Mouse (Mus musculus) liver, embryonic 15.5 days (tissue): ENCODE data around the gene Ric1. TPM values are rescaled to one million over a fixed set of nuclear protein-coding genes. Genes with fewer than 3 reads are reported as not detected.
A peak's percentile ranks its signal among the peaks of the same experiment; 100 is the strongest.
"Not testable (repeated sequence)": the region's sequence is repeated elsewhere in the genome, so short reads cannot be mapped to it uniquely, and the experiment has no call there.

Source experiments
- ATAC-seq: fragments of 200-750 bp; cut with Nextera tagmentation; 2 replicates; pipeline ENCODE4 v1.8.0; 2017; ENCODE audit warnings: moderate number of reproducible peaks, mild to moderate bottlenecking, moderate library complexity; ENCODE audit not compliant: insufficient read depth
- H3K27ac ChIP-seq: fragments of 300-500 bp; sonication (generic); replicated peaks from 2 replicates; pipeline ENCODE4 v1.5.1; 2015; ENCODE audit warnings: mild to moderate bottlenecking, inconsistent platforms
- H3K27me3 ChIP-seq: fragments of 300-500 bp; sonication (generic); 2 replicates; pipeline ENCODE4 v1.6.1; 2015; ENCODE audit warnings: mild to moderate bottlenecking, inconsistent platforms
- H3K36me3 ChIP-seq: fragments of 300-500 bp; sonication (generic); replicated peaks from 2 replicates; pipeline ENCODE4 v1.6.1; 2015; ENCODE audit warnings: moderate library complexity, mild to moderate bottlenecking, inconsistent platforms
- H3K4me1 ChIP-seq: fragments of 300-500 bp; sonication (generic); replicated peaks from 2 replicates; pipeline ENCODE4 v1.6.1; 2015; ENCODE audit warnings: inconsistent platforms
- H3K4me2 ChIP-seq: fragments of 300-500 bp; sonication (generic); 2 replicates; pipeline ENCODE4 v1.6.1; 2015; ENCODE audit warnings: moderate library complexity, mild to moderate bottlenecking, inconsistent platforms
- H3K4me3 ChIP-seq: fragments of 300-500 bp; sonication (generic); replicated peaks from 2 replicates; pipeline ENCODE4 v1.5.1; 2015; ENCODE audit warnings: mild to moderate bottlenecking, inconsistent platforms
- H3K9ac ChIP-seq: fragments of 300-500 bp; sonication (generic); 2 replicates; pipeline ENCODE4 v1.6.1; 2015; ENCODE audit warnings: moderate library complexity, mild to moderate bottlenecking, inconsistent platforms
- H3K9me3 ChIP-seq: fragments of 300-500 bp; sonication (generic); replicated peaks from 2 replicates; pipeline ENCODE4 v1.6.1; 2016; ENCODE audit warnings: inconsistent platforms
- WGBS: fragments of 180-500 bp; shearing (Covaris S2); methylation state at CpG from one replicate; pipeline ENCODE4 v1.1.7; 2015; ENCODE audit warnings: mixed read lengths; ENCODE audit not compliant: insufficient replicate concordance; 5-methylcytosine and 5-hydroxymethylcytosine counted together
- polyA plus RNA-seq: library from polyadenylated mRNA; unstranded; fragments of >200 nt; fragmentation: Nextera tagmentation; extraction: Ambion mirVana; gene quantifications from 2 replicates; pipeline ENCODE4 v1.2.1, GENCODE M21; 2015

Ric1 gene
- polyA plus RNA-seq, 1 experiment from 2014 or later = 2.7 TPM

- Histone ChIP-seq H3K36me3 (peaks cover 3% of the 10 kb centered on the region), H3K9ac (no peak overlapping the region), H3K4me3 (no peak overlapping the region), H3K27ac (no peak overlapping the region), H3K4me2 (no peak overlapping the region), H3K4me1 (peaks cover 6% of the 10 kb centered on the region), H3K9me3 (no peaks in the 10 kb centered on the region), H3K27me3 (no peaks in the 10 kb centered on the region)
- 77% methylated on average over 3 of the region's 3 CpGs for WGBS
- ATAC-seq = no peak
These were observed 8.0 kb upstream of the Ric1 start for GRCm38 (mm10) chr19:29514130-29514529.

GRCm38 (mm10) chr19:29515386-29515785 is 6.7 kb upstream of the Ric1 start:
- no peak for ATAC-seq
- Histone ChIP-seq H3K4me2 (no peak overlapping the region), H3K4me1 (peaks cover 10% of the 10 kb centered on the region), H3K27me3 (no peaks in the 10 kb centered on the region), H3K4me3 (no peak overlapping the region), H3K9ac (no peak overlapping the region), H3K27ac (no peak overlapping the region), H3K36me3 (peaks cover 3% of the 10 kb centered on the region), H3K9me3 (no peaks in the 10 kb centered on the region)
- 78% methylated on average over 3 of the region's 3 CpGs for WGBS

GRCm38 (mm10) chr19:29515991-29516390 is 6.1 kb upstream of the Ric1 start:
- Histone ChIP-seq H3K27me3 (no peaks in the 10 kb centered on the region), H3K36me3 (peaks cover 3% of the 10 kb centered on the region), H3K27ac (no peak overlapping the region), H3K9ac (no peak overlapping the region), H3K4me1 (peaks cover 15% of the 10 kb centered on the region), H3K4me2 (no peak overlapping the region), H3K4me3 (no peak overlapping the region), H3K9me3 (no peaks in the 10 kb centered on the region)
- no peak for ATAC-seq
- 67% methylated on average over 10 of the region's 10 CpGs for WGBS

- Histone ChIP-seq H3K9me3 (no peaks in the 10 kb centered on the region), H3K4me1 (peaks cover 30% of the 10 kb centered on the region), H3K36me3 (peaks cover 3% of the 10 kb centered on the region), H3K4me3 (no peak overlapping the region), H3K27me3 (no peaks in the 10 kb centered on the region), H3K9ac (no peak overlapping the region), H3K4me2 (no peak overlapping the region), H3K27ac (no peak overlapping the region)
- WGBS = 79% methylated on average over 7 of the region's 7 CpGs
- no peak for ATAC-seq
These were observed 3.7 kb upstream of the Ric1 start for GRCm38 (mm10) chr19:29518409-29518808.

GRCm38 (mm10) chr19:29518922-29519321 is 3.2 kb upstream of the Ric1 start:
- Histone ChIP-seq H3K4me1 (peaks cover 35% of the 10 kb centered on the region), H3K9me3 (no peaks in the 10 kb centered on the region), H3K36me3 (peaks cover 3% of the 10 kb centered on the region), H3K4me2 (no peak overlapping the region), H3K27me3 (no peaks in the 10 kb centered on the region), H3K4me3 (no peak overlapping the region), H3K9ac (no peak overlapping the region), H3K27ac (no peak overlapping the region)
- 64% methylated on average over 4 of the region's 4 CpGs for WGBS
- ATAC-seq = no peak

GRCm38 (mm10) chr19:29520996-29521560 is 1.0 kb upstream of the Ric1 start:
- H3K36me3 ChIP-seq = no peaks in the 10 kb centered on the region; the same call in 1 of the 2 replicates
- peak overlapping the region; percentile 94 for H3K4me2 ChIP-seq
- WGBS = 39% methylated on average over 10 of the region's 10 CpGs
- peak overlapping the region; percentile 94; the same call in 1 of the 2 replicates for H3K9ac ChIP-seq
- peaks cover 37% of the 10 kb centered on the region for H3K4me1 ChIP-seq
- H3K4me3 ChIP-seq = peak overlapping the region; percentile 96
- ATAC-seq = no peak
- H3K27ac ChIP-seq = peak overlapping the region; percentile 91; the same call in 1 of the 2 replicates
- no peaks in the 10 kb centered on the region for H3K27me3 ChIP-seq
- H3K9me3 ChIP-seq = no peaks in the 10 kb centered on the region

GRCm38 (mm10) chr19:29522445-29523229 is 555 bp downstream of the Ric1 start:
- peak overlapping the region; percentile 94 for H3K9ac ChIP-seq

GRCm38 (mm10) chr19:29523230-29523582 is 1.1 kb downstream of the Ric1 start:
- no peak for ATAC-seq
- WGBS = under 1% methylated on average over 9 of the region's 9 CpGs
- Histone ChIP-seq H3K4me2 (peak overlapping the region; percentile 94), H3K4me1 (peaks cover 35% of the 10 kb centered on the region), H3K4me3 (peak overlapping the region; percentile 96), H3K27me3 (no peaks in the 10 kb centered on the region), H3K9ac (peak overlapping the region; percentile 94), H3K36me3 (no peaks in the 10 kb centered on the region), H3K27ac (peak overlapping the region; percentile 91), H3K9me3 (no peaks in the 10 kb centered on the region)

More at GRCm38 (mm10) chr19:29522445-29523229, 555 bp downstream of the Ric1 start:
- Histone ChIP-seq H3K36me3 (no peaks in the 10 kb centered on the region), H3K4me2 (peak overlapping the region; percentile 94), H3K27me3 (no peaks in the 10 kb centered on the region), H3K9me3 (no peaks in the 10 kb centered on the region), H3K27ac (peak overlapping the region; percentile 91), H3K4me3 (peak overlapping the region; percentile 96), H3K4me1 (peaks cover 35% of the 10 kb centered on the region)
- ATAC-seq = peak; percentile 60
- under 1% methylated on average over 92 of the region's 92 CpGs for WGBS

GRCm38 (mm10) chr19:29523701-29524100 is 1.6 kb downstream of the Ric1 start:
- peak overlapping the region; percentile 96 for H3K4me3 ChIP-seq
- no peak overlapping the region for H3K27ac ChIP-seq
- peak overlapping the region; percentile 94 for H3K4me2 ChIP-seq

GRCm38 (mm10) chr19:29524614-29525013 is 2.5 kb downstream of the Ric1 start:
- Histone ChIP-seq H3K9ac (no peak overlapping the region), H3K4me3 (no peak overlapping the region), H3K9me3 (no peaks in the 10 kb centered on the region), H3K27me3 (no peaks in the 10 kb centered on the region), H3K4me1 (peaks cover 35% of the 10 kb centered on the region), H3K4me2 (0 out of 2 replicates have a peak overlapping the region, but pooled peaks have one; percentile 13), H3K36me3 (no peaks in the 10 kb centered on the region), H3K27ac (no peak overlapping the region)
- no peak for ATAC-seq
- 67% methylated on average over 4 of the region's 4 CpGs for WGBS

More at GRCm38 (mm10) chr19:29523701-29524100, 1.6 kb downstream of the Ric1 start:
- ATAC-seq = no peak
- no peaks in the 10 kb centered on the region for H3K9me3 ChIP-seq
- no peaks in the 10 kb centered on the region for H3K27me3 ChIP-seq
- H3K36me3 ChIP-seq = no peaks in the 10 kb centered on the region
- H3K9ac ChIP-seq = peak overlapping the region; percentile 94; the same call in 1 of the 2 replicates
- H3K4me1 ChIP-seq = peaks cover 35% of the 10 kb centered on the region
- 39% methylated on average over 5 of the region's 5 CpGs for WGBS

GRCm38 (mm10) chr19:29525588-29525987 is 3.5 kb downstream of the Ric1 start:
- H3K4me3 ChIP-seq, H3K9ac ChIP-seq, H3K4me2 ChIP-seq, H3K36me3 ChIP-seq, H3K27ac ChIP-seq, H3K27me3 ChIP-seq, H3K9me3 ChIP-seq, ATAC-seq: not testable (repeated sequence)
- H3K4me1 ChIP-seq = peaks cover 30% of the 10 kb centered on the region
- 83% methylated on average over 4 of the region's 4 CpGs for WGBS
